Mouse (Mus musculus) megakaryocyte-erythroid progenitor cell, adult 5-6 weeks (primary cell): ENCODE results near the gene Tle6. TPM values are rescaled to one million over a fixed set of nuclear protein-coding genes. Genes with fewer than 3 reads are reported as not detected.

ENCODE experiments used
- ATAC-seq: replicated peaks from 2 replicates; pipeline ENCODE4 v1.8.0; 2016; ENCODE audit warnings: mild to moderate bottlenecking, inconsistent platforms; ENCODE audit not compliant: severe bottlenecking, poor library complexity, low FRiP score, low TSS enrichment
- total RNA-seq, 2 experiments: library from RNA; stranded (forward) in 1 of 2; stranded (reverse) in 1 of 2; fragments of 200-1000, 215-1000 nt in 1 of 2; fragments of >200 nt in 1 of 2; fragmentation: Nextera tagmentation in 1 of 2; gene quantifications; 2 replicates each; pipeline ENCODE4 v1.2.3; 2014 to 2017

Gene Tle6
- total RNA-seq, 2 experiments from 2014 or later, result 3.5 to 7.9 TPM

GRCm38 (mm10) chr10:81546332-81546731, 54.5 kb downstream of the Tle6 start:
- peak; percentile 27 for ATAC-seq

GRCm38 (mm10) chr10:81545161-81545747, 55.6 kb downstream of the Tle6 start, which contains the start of gene Gna11:
Gene Gna11, minus strand, starts transcription at chr10:81545190.
- peak; percentile 85 for ATAC-seq

GRCm38 (mm10) chr10:81544296-81545160, 56.3 kb downstream of the Tle6 start:
- ATAC-seq, result 0 out of 2 replicates have a peak, but pooled peaks have one; percentile 0

- no peak for ATAC-seq
These were observed 57.2 kb downstream of the Tle6 start for GRCm38 (mm10) chr10:81543633-81544032.

GRCm38 (mm10) chr10:81542727-81543460, 58.0 kb downstream of the Tle6 start:
- ATAC-seq, result no peak

- no peak for ATAC-seq
These were observed 59.1 kb downstream of the Tle6 start for GRCm38 (mm10) chr10:81541803-81542202.

- ATAC-seq, result no peak
These were observed 59.5 kb downstream of the Tle6 start for GRCm38 (mm10) chr10:81541363-81541762.

Other genes starting within 250 kb of the Tle6 start
- 15.7 and 16.4 TPM in 2 replicates for gene Mfsd12, start 243.6 kb downstream of the Tle6 start, total RNA-seq (2014; fragmentation: Nextera tagmentation)
- 13.9 and 14.1 TPM in 2 replicates for gene Mfsd12, start 243.6 kb downstream of the Tle6 start, total RNA-seq (2017)
- 0.70 TPM in 1 of 2 replicates, not detected in the other for gene 4930404N11Rik, start 235.3 kb downstream of the Tle6 start, total RNA-seq (2014; fragmentation: Nextera tagmentation)
- 1.9 TPM in 1 of 2 replicates, not detected in the other for gene 4930404N11Rik, start 235.3 kb downstream of the Tle6 start, total RNA-seq (2017)
- gene Fzr1, start 222.6 kb downstream of the Tle6 start, total RNA-seq (2014; fragmentation: Nextera tagmentation), result 28.5 and 50.0 TPM in 2 replicates
- gene Fzr1, start 222.6 kb downstream of the Tle6 start, total RNA-seq (2017), result 12.2 and 14.9 TPM in 2 replicates
- gene Dohh, start 216.6 kb downstream of the Tle6 start, total RNA-seq (2014; fragmentation: Nextera tagmentation), result 12.3 and 31.4 TPM in 2 replicates
- 31.2 and 37.8 TPM in 2 replicates for gene Dohh, start 216.6 kb downstream of the Tle6 start, total RNA-seq (2017)
- gene Gm48551, start 216.6 kb downstream of the Tle6 start, total RNA-seq (2014; fragmentation: Nextera tagmentation), result 1.2 and 6.3 TPM in 2 replicates
- 0.11 and 2.6 TPM in 2 replicates for gene Gm48551, start 216.6 kb downstream of the Tle6 start, total RNA-seq (2017)
- 4.0 TPM in 1 of 2 replicates, not detected in the other for gene Gm48552, start 212.1 kb downstream of the Tle6 start, total RNA-seq (2014; fragmentation: Nextera tagmentation)
- not detected in 2 replicates for gene Gm48552, start 212.1 kb downstream of the Tle6 start, total RNA-seq (2017)
- gene Smim24, start 208.0 kb downstream of the Tle6 start, total RNA-seq (2014; fragmentation: Nextera tagmentation), result 7.7 and 12.8 TPM in 2 replicates
- 7.4 and 7.5 TPM in 2 replicates for gene Smim24, start 208.0 kb downstream of the Tle6 start, total RNA-seq (2017)
- gene Nfic, start 145.4 kb downstream of the Tle6 start, total RNA-seq (2014; fragmentation: Nextera tagmentation), result 10.6 and 15.9 TPM in 2 replicates
- 3.0 and 3.4 TPM in 2 replicates for gene Nfic, start 145.4 kb downstream of the Tle6 start, total RNA-seq (2017)
- 0.32 TPM in 1 of 2 replicates, not detected in the other for gene Celf5, start 118.4 kb downstream of the Tle6 start, total RNA-seq (2014; fragmentation: Nextera tagmentation)
- gene Celf5, start 118.4 kb downstream of the Tle6 start, total RNA-seq (2017), result 0.38 TPM in 1 of 2 replicates, not detected in the other
- gene Ncln, start 104.7 kb downstream of the Tle6 start, total RNA-seq (2014; fragmentation: Nextera tagmentation), result 91.4 and 117 TPM in 2 replicates
- 42.4 and 71.2 TPM in 2 replicates for gene Ncln, start 104.7 kb downstream of the Tle6 start, total RNA-seq (2017)
- 19.0 and 22.2 TPM in 2 replicates for gene S1pr4, start 100.9 kb downstream of the Tle6 start, total RNA-seq (2014; fragmentation: Nextera tagmentation)
- 17.2 and 18.9 TPM in 2 replicates for gene S1pr4, start 100.9 kb downstream of the Tle6 start, total RNA-seq (2017)
- gene Gna15, start 76.8 kb downstream of the Tle6 start, total RNA-seq (2014; fragmentation: Nextera tagmentation), result 41.4 and 48.1 TPM in 2 replicates
- 42.6 and 45.2 TPM in 2 replicates for gene Gna15, start 76.8 kb downstream of the Tle6 start, total RNA-seq (2017)
- gene Gna11, start 55.9 kb downstream of the Tle6 start, total RNA-seq (2014; fragmentation: Nextera tagmentation), result 13.7 and 22.4 TPM in 2 replicates
- gene Gna11, start 55.9 kb downstream of the Tle6 start, total RNA-seq (2017), result 16.0 and 57.4 TPM in 2 replicates
- 185 and 209 TPM in 2 replicates for gene Aes, start 41.6 kb downstream of the Tle6 start, total RNA-seq (2014; fragmentation: Nextera tagmentation)
- gene Aes, start 41.6 kb downstream of the Tle6 start, total RNA-seq (2017), result 162 and 206 TPM in 2 replicates
- 4.2 and 5.9 TPM in 2 replicates for gene Tle2, start 26.5 kb downstream of the Tle6 start, total RNA-seq (2014; fragmentation: Nextera tagmentation)
- gene Tle2, start 26.5 kb downstream of the Tle6 start, total RNA-seq (2017), result 0.33 and 0.69 TPM in 2 replicates
- gene BC025920, start 5.2 kb upstream of the Tle6 start, total RNA-seq (2014; fragmentation: Nextera tagmentation), result 3.4 and 4.5 TPM in 2 replicates
- 2.8 and 4.6 TPM in 2 replicates for gene BC025920, start 5.2 kb upstream of the Tle6 start, total RNA-seq (2017)
- 13.7 and 18.3 TPM in 2 replicates for gene Sirt6, start 26.7 kb upstream of the Tle6 start, total RNA-seq (2014; fragmentation: Nextera tagmentation)
- gene Sirt6, start 26.7 kb upstream of the Tle6 start, total RNA-seq (2017), result 2.1 and 5.5 TPM in 2 replicates
- gene Ankrd24, start 27.5 kb upstream of the Tle6 start, total RNA-seq (2014; fragmentation: Nextera tagmentation), result 7.7 and 10.4 TPM in 2 replicates
- 2.1 and 3.0 TPM in 2 replicates for gene Ankrd24, start 27.5 kb upstream of the Tle6 start, total RNA-seq (2017)
- 4.5 and 4.6 TPM in 2 replicates for gene Gm10778, start 48.0 kb upstream of the Tle6 start, total RNA-seq (2014; fragmentation: Nextera tagmentation)
- 4.2 and 6.6 TPM in 2 replicates for gene Gm10778, start 48.0 kb upstream of the Tle6 start, total RNA-seq (2017)
- 3.2 and 7.4 TPM in 2 replicates for gene Zfp433, start 103.8 kb upstream of the Tle6 start, total RNA-seq (2014; fragmentation: Nextera tagmentation)
- 16.8 and 19.8 TPM in 2 replicates for gene Zfp433, start 103.8 kb upstream of the Tle6 start, total RNA-seq (2017)
- 1.6 and 3.9 TPM in 2 replicates for gene Gm3055, start 170.1 kb upstream of the Tle6 start, total RNA-seq (2014; fragmentation: Nextera tagmentation)
- 2.4 and 3.0 TPM in 2 replicates for gene Gm3055, start 170.1 kb upstream of the Tle6 start, total RNA-seq (2017)
- gene Gm4767, start 211.1 kb upstream of the Tle6 start, total RNA-seq (2014; fragmentation: Nextera tagmentation), result 1.2 and 8.6 TPM in 2 replicates
- gene Gm4767, start 211.1 kb upstream of the Tle6 start, total RNA-seq (2017), result 0.72 TPM in 1 of 2 replicates, not detected in the other